Mouse (Mus musculus) fat pad, adult 2 months (tissue): ENCODE measurements at regions not wholly inside any gene's neighbourhood (a gene's known extent, or its start where the extent isn't known, plus 50 kb on each side); places are given as distances from the start of the nearest gene placed in this dataset.

ENCODE experiments used
- DNase-seq: peaks from one replicate; pipeline ENCODE4 v3.0.0-alpha.2; 2011; ENCODE audit warnings: low read depth, low spot score; ENCODE audit errors: extremely low read depth

DNA sequence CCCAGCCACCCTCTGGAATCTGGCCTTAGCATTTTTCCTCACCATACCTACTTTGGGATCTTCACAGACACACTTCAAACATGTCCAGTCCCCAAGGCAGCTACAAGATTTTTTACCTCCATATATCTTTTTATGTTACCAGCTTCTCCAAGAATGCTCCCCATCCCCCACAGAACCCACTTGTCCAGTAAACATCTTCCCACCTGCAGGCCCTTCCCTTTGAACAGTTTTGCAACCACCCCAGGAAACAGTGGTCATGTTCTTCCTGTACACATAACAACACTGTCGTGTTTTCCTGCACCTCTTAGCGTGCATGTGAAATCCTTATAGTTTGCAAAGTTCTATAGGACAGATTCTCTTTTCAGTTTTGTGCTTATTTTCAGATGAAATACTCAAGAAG is 53.9 kb upstream of the Marcks start:
- DNase-seq = no peak

DNA sequence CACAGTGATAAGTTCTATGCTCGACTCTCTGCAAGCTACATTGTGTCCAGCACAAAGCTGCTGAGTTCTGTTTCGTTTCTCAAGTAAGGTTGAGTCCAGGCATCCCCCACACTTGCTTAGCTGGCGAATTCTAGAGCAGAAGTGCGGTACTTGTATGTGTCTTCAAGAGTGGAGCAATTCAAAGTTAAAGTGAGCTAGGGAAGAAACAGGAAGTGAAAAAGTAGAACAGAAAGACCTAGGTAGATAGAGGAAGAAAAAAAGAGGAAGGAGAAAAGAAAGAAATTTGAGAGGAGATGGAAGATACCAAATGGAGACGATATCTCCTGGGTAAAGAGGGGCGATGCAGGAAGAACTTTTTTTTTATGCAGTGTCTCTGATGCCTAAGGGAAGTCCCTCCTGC is 51.4 kb upstream of the Marcks start:
- no peak for DNase-seq
